Mouse (Mus musculus) liver, embryonic 14.5 days (tissue): ENCODE results near the gene Ccdc126. TPM values are rescaled to one million over a fixed set of nuclear protein-coding genes. Genes with fewer than 3 reads are reported as not detected.

Source experiments
- ATAC-seq: fragments of 200-750 bp; cut with Nextera tagmentation; 2 replicates; pipeline ENCODE4 v1.8.0; 2017; ENCODE audit warnings: moderate number of reproducible peaks, mild to moderate bottlenecking, moderate library complexity; ENCODE audit not compliant: insufficient read depth
- DNase-seq, 3 experiments: peaks; one replicate each; pipeline ENCODE4 v3.0.0-alpha.2; 2012 to 2013; ENCODE audit warnings: low read depth in 3 of 3, low spot score in 3 of 3
- H3K27ac ChIP-seq: fragments of 300-500 bp; sonication (generic); 2 replicates; pipeline ENCODE4 v1.5.1; 2014; ENCODE audit warnings: moderate library complexity, mild to moderate bottlenecking, control low read depth, inconsistent platforms
- H3K27me3 ChIP-seq: fragments of 300-500 bp; sonication (generic); 2 replicates; pipeline ENCODE4 v1.6.1; 2014; ENCODE audit warnings: mild to moderate bottlenecking, low read length, moderate library complexity; ENCODE audit not compliant: control insufficient read depth, insufficient read depth
- H3K36me3 ChIP-seq: fragments of 300-500 bp; sonication (generic); replicated peaks from 2 replicates; pipeline ENCODE4 v1.6.1; 2014; ENCODE audit warnings: low read depth; ENCODE audit not compliant: control insufficient read depth, insufficient read depth
- H3K4me1 ChIP-seq, 2 experiments: fragments of 200-500 bp in 1 of 2; fragments of 300-500 bp in 1 of 2; sonication (generic) in 1 of 2; replicated peaks; 2 replicates each; pipeline ENCODE4 v1.6.1; 2012 to 2014; ENCODE audit warnings: antibody characterized with exemption in 1 of 2, inconsistent platforms in 1 of 2, low read length in 1 of 2; ENCODE audit not compliant: control insufficient read depth in 2 of 2, insufficient read depth in 2 of 2
- H3K4me2 ChIP-seq: fragments of 300-500 bp; sonication (generic); 2 replicates; pipeline ENCODE4 v1.6.1; 2014; ENCODE audit warnings: low read depth, mild to moderate bottlenecking, control low read depth, moderate library complexity
- H3K4me3 ChIP-seq, 2 experiments: fragments of 200-500 bp in 1 of 2; fragments of 300-500 bp in 1 of 2; sonication (generic) in 1 of 2; 2 replicates each; pipeline ENCODE4 v1.5.1; 2012 to 2014; ENCODE audit warnings: low read depth in 2 of 2, low read length in 2 of 2, mild to moderate bottlenecking in 2 of 2, control low read depth in 1 of 2, inconsistent platforms in 1 of 2, moderate library complexity in 1 of 2; ENCODE audit not compliant: insufficient read depth in 1 of 2
- H3K9ac ChIP-seq: fragments of 300-500 bp; sonication (generic); replicated peaks from 2 replicates; pipeline ENCODE4 v1.6.1; 2014; ENCODE audit warnings: mild to moderate bottlenecking, control low read depth, moderate library complexity
- H3K9me3 ChIP-seq: fragments of 300-500 bp; sonication (generic); 2 replicates; pipeline ENCODE4 v1.6.1; 2016; ENCODE audit warnings: low read length, mixed read lengths; ENCODE audit not compliant: control insufficient read depth
- CTCF ChIP-seq: IDR thresholded peaks from 2 replicates; pipeline ENCODE4 v1.5.1; 2016; ENCODE audit warnings: antibody characterized with exemption, low read depth, control low read depth
- EP300 ChIP-seq: IDR thresholded peaks from 2 replicates; pipeline ENCODE4 v1.6.1; 2016; ENCODE audit warnings: antibody characterized with exemption, low read depth
- WGBS: fragments of 180-500 bp; shearing (Covaris S2); extraction: QIAGEN DNeasy Blood & Tissue Kit; methylation state at CpG from one replicate; pipeline ENCODE4 v1.1.7; 2014; ENCODE audit not compliant: insufficient replicate concordance; 5-methylcytosine and 5-hydroxymethylcytosine counted together
- polyA plus RNA-seq, 2 experiments: library from polyadenylated mRNA; depleted of rRNA in 1 of 2; stranded (reverse) in 1 of 2; unstranded in 1 of 2; fragments of >200 nt; fragmentation: Nextera tagmentation in 1 of 2; extraction: Ambion mirVana in 1 of 2; gene quantifications; 2 replicates each; pipeline versions ENCODE4 v1.2.1 to v1.2.3; 2012 to 2014

Gene Ccdc126
- polyA plus RNA-seq, 2 experiments = 1.4 to 3.0 TPM

DNA sequence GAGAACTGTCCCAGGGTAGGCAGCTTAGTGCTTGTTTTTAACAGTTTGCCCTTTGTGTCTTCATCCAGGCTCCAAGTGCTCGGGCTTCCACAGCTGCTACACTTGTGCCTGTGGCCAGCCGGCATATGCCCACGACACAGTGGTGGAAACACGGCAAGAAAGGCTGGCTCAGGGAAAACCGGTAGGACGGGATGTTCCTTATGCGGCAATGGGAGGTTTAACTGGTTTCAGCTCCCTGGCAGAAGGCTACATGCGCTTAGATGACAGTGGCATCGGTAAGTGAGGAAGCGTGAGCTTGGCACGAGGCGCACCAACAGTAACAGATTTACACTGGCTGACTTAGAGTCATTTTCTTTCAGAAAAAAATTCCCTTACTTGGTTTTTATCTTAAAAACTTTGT lies 59.3 kb downstream of the Ccdc126 start:
- DNase-seq (no peak), ATAC-seq (no peak)
- peaks cover 0 to 6% of the 10 kb centered on the region in 2 experiments; a peak in 2 of 4 replicates for H3K4me1 ChIP-seq
- no peaks in the 10 kb centered on the region for H3K9me3 ChIP-seq
- no peak for TF ChIP-seq EP300
- no peak for TF ChIP-seq CTCF
- H3K27me3 ChIP-seq = no peaks in the 10 kb centered on the region
- H3K27ac ChIP-seq = no peak overlapping the region
- H3K4me3 ChIP-seq = no peak overlapping the region
- WGBS = 71% methylated on average over 12 of the region's 12 CpGs
- H3K4me2 ChIP-seq = no peak overlapping the region
- no peaks in the 10 kb centered on the region for H3K36me3 ChIP-seq
- no peak overlapping the region for H3K9ac ChIP-seq

Other genes starting within 250 kb of the Ccdc126 start
- 4.9 and 10.7 TPM in 2 replicates for gene Malsu1, start 245.5 kb upstream of the Ccdc126 start, polyA plus RNA-seq (2012; rRNA removed)
- gene Malsu1, start 245.5 kb upstream of the Ccdc126 start, polyA plus RNA-seq (2014; fragmentation: Nextera tagmentation; extraction: Ambion mirVana) = 41.3 and 44.1 TPM in 2 replicates
- 5.0 and 7.6 TPM in 2 replicates for gene Igf2bp3, start 104.3 kb upstream of the Ccdc126 start, polyA plus RNA-seq (2012; rRNA removed)
- 14.0 and 15.4 TPM in 2 replicates for gene Igf2bp3, start 104.3 kb upstream of the Ccdc126 start, polyA plus RNA-seq (2014; fragmentation: Nextera tagmentation; extraction: Ambion mirVana)
- gene Tra2a, start 55.2 kb upstream of the Ccdc126 start, polyA plus RNA-seq (2012; rRNA removed) = 46.4 and 61.4 TPM in 2 replicates
- 16.1 and 16.4 TPM in 2 replicates for gene Tra2a, start 55.2 kb upstream of the Ccdc126 start, polyA plus RNA-seq (2014; fragmentation: Nextera tagmentation; extraction: Ambion mirVana)
- gene Fam221a, start 48.5 kb downstream of the Ccdc126 start, polyA plus RNA-seq (2012; rRNA removed) = 1.5 and 2.2 TPM in 2 replicates
- gene Fam221a, start 48.5 kb downstream of the Ccdc126 start, polyA plus RNA-seq (2014; fragmentation: Nextera tagmentation; extraction: Ambion mirVana) = 2.4 and 2.5 TPM in 2 replicates
- not detected in 2 replicates for gene Stk31, start 76.3 kb downstream of the Ccdc126 start, polyA plus RNA-seq (2012; rRNA removed)
- not detected in 2 replicates for gene Stk31, start 76.3 kb downstream of the Ccdc126 start, polyA plus RNA-seq (2014; fragmentation: Nextera tagmentation; extraction: Ambion mirVana)